Mouse (Mus musculus) hindbrain, embryonic 12.5 days (tissue): ENCODE measurements around the gene Sipa1l3. TPM values are rescaled to one million over a fixed set of nuclear protein-coding genes. Genes with fewer than 3 reads are reported as not detected.

Experiments
- ATAC-seq: fragments of 200-750 bp; cut with Nextera tagmentation; 2 replicates; pipeline ENCODE4 v1.8.0; 2017; ENCODE audit warnings: moderate TSS enrichment; ENCODE audit not compliant: low FRiP score
- H3K27ac ChIP-seq: fragments of 300-500 bp; sonication (generic); 2 replicates; pipeline ENCODE4 v1.5.1; 2016; ENCODE audit warnings: mild to moderate bottlenecking
- H3K27me3 ChIP-seq: fragments of 300-500 bp; sonication (generic); 2 replicates; pipeline ENCODE4 v1.6.1; 2016; ENCODE audit warnings: mild to moderate bottlenecking
- H3K36me3 ChIP-seq: fragments of 300-500 bp; sonication (generic); 2 replicates; pipeline ENCODE4 v1.6.1; 2016; ENCODE audit warnings: mild to moderate bottlenecking
- H3K4me1 ChIP-seq: fragments of 300-500 bp; sonication (generic); 2 replicates; pipeline ENCODE4 v1.6.1; 2016
- H3K4me2 ChIP-seq: fragments of 300-500 bp; sonication (generic); replicated peaks from 2 replicates; pipeline ENCODE4 v1.6.1; 2016; ENCODE audit warnings: mild to moderate bottlenecking
- H3K4me3 ChIP-seq: fragments of 300-500 bp; sonication (generic); 2 replicates; pipeline ENCODE4 v1.5.1; 2016; ENCODE audit warnings: mild to moderate bottlenecking
- H3K9ac ChIP-seq: fragments of 300-500 bp; sonication (generic); 2 replicates; pipeline ENCODE4 v1.6.1; 2016; ENCODE audit warnings: mild to moderate bottlenecking, moderate library complexity
- H3K9me3 ChIP-seq: fragments of 300-500 bp; sonication (generic); replicated peaks from 2 replicates; pipeline ENCODE4 v1.6.1; 2016; ENCODE audit warnings: mild to moderate bottlenecking
- WGBS: fragments of 180-500 bp; shearing (Covaris S2); methylation state at CpG from one replicate; pipeline ENCODE4 v1.1.7; 2016; 5-methylcytosine and 5-hydroxymethylcytosine counted together
- polyA plus RNA-seq: library from polyadenylated mRNA; unstranded; fragments of >200 nt; fragmentation: Nextera tagmentation; extraction: Ambion mirVana; gene quantifications from 2 replicates; pipeline ENCODE4 v1.2.1, GENCODE M21; 2016

Gene Sipa1l3
- polyA plus RNA-seq, 1 experiment from 2014 or later, result 15.9 TPM

- H3K4me3 ChIP-seq, result no peak overlapping the region
- H3K27ac ChIP-seq, result no peak overlapping the region
- H3K4me1 ChIP-seq, result peaks cover 6% of the 10 kb centered on the region
- ATAC-seq, result no peak
- H3K36me3 ChIP-seq, result peaks cover 20% of the 10 kb centered on the region
- no peak overlapping the region for H3K4me2 ChIP-seq
- WGBS, result 87% methylated on average over 5 of the region's 5 CpGs
- H3K9ac ChIP-seq, result no peak overlapping the region
- H3K27me3 ChIP-seq, result no peaks in the 10 kb centered on the region
- no peaks in the 10 kb centered on the region for H3K9me3 ChIP-seq
Measured at GRCm38 (mm10) chr7:29372123-29372522, 146.3 kb downstream of the Sipa1l3 start.

GRCm38 (mm10) chr7:29370031-29370430 is 148.4 kb downstream of the Sipa1l3 start:
- no peak overlapping the region for H3K4me2 ChIP-seq
- H3K4me1 ChIP-seq, result peaks cover 6% of the 10 kb centered on the region
- WGBS, result 73% methylated on average over 5 of the region's 6 CpGs
- no peaks in the 10 kb centered on the region for H3K27me3 ChIP-seq
- no peak overlapping the region for H3K4me3 ChIP-seq
- H3K27ac ChIP-seq, result no peak overlapping the region
- no peaks in the 10 kb centered on the region for H3K9me3 ChIP-seq
- no peak overlapping the region for H3K9ac ChIP-seq
- peaks cover 15% of the 10 kb centered on the region; the same call in 1 of the 2 replicates for H3K36me3 ChIP-seq
- no peak for ATAC-seq

GRCm38 (mm10) chr7:29368004-29368320 is 150.5 kb downstream of the Sipa1l3 start:
- 47% methylated on average over 5 of the region's 5 CpGs for WGBS
- no peak overlapping the region for H3K4me3 ChIP-seq
- no peaks in the 10 kb centered on the region for H3K27me3 ChIP-seq
- ATAC-seq, result peak; percentile 36; the same call in 1 of the 2 replicates
- no peak overlapping the region for H3K4me2 ChIP-seq
- peaks cover 6% of the 10 kb centered on the region; the same call in 1 of the 2 replicates for H3K36me3 ChIP-seq
- H3K4me1 ChIP-seq, result peaks cover 6% of the 10 kb centered on the region
- H3K9ac ChIP-seq, result no peak overlapping the region
- H3K9me3 ChIP-seq, result no peaks in the 10 kb centered on the region
- peak overlapping the region; percentile 72 for H3K27ac ChIP-seq

- Histone ChIP-seq H3K36me3 (peaks cover 5% of the 10 kb centered on the region; the same call in 1 of the 2 replicates), H3K9me3 (no peaks in the 10 kb centered on the region), H3K27me3 (no peaks in the 10 kb centered on the region), H3K4me3 (no peak overlapping the region), H3K4me1 (peaks cover 6% of the 10 kb centered on the region), H3K9ac (0 out of 2 replicates have a peak overlapping the region, but pooled peaks have one; percentile 1), H3K27ac (peak overlapping the region; percentile 72), H3K4me2 (no peak overlapping the region)
- ATAC-seq, result peak; percentile 83
- 75% methylated on average over 13 of the region's 13 CpGs for WGBS
Measured at GRCm38 (mm10) chr7:29367166-29368003, 151.1 kb downstream of the Sipa1l3 start.

- WGBS, result 16% methylated on average over 4 of the region's 4 CpGs
- peak; percentile 24; the same call in 1 of the 2 replicates for ATAC-seq
Measured at GRCm38 (mm10) chr7:29364052-29364451, 154.4 kb downstream of the Sipa1l3 start.

GRCm38 (mm10) chr7:29361497-29361896 is 156.9 kb downstream of the Sipa1l3 start:
- Histone ChIP-seq H3K4me2 (no peak overlapping the region), H3K36me3 (peaks cover 9% of the 10 kb centered on the region; the same call in 1 of the 2 replicates), H3K9me3 (no peaks in the 10 kb centered on the region), H3K4me1 (no peaks in the 10 kb centered on the region; the same call in 1 of the 2 replicates), H3K9ac (no peak overlapping the region), H3K27ac (no peak overlapping the region), H3K27me3 (no peaks in the 10 kb centered on the region), H3K4me3 (no peak overlapping the region)
- 92% methylated on average over 13 of the region's 13 CpGs for WGBS
- no peak for ATAC-seq

More at GRCm38 (mm10) chr7:29364052-29364451, 154.4 kb downstream of the Sipa1l3 start:
- Histone ChIP-seq H3K4me2 (no peak overlapping the region), H3K27ac (no peak overlapping the region), H3K4me1 (peaks cover 6% of the 10 kb centered on the region), H3K36me3 (0 out of 2 replicates have a peak, but pooled peaks cover 3% of the 10 kb centered on the region), H3K4me3 (no peak overlapping the region), H3K9me3 (no peaks in the 10 kb centered on the region), H3K9ac (no peak overlapping the region), H3K27me3 (no peaks in the 10 kb centered on the region)

GRCm38 (mm10) chr7:29355406-29355805 is 163.0 kb downstream of the Sipa1l3 start:
- no peak overlapping the region for H3K4me2 ChIP-seq
- no peaks in the 10 kb centered on the region for H3K27me3 ChIP-seq
- H3K9ac ChIP-seq, result no peak overlapping the region
- 93% methylated on average over 8 of the region's 8 CpGs for WGBS
- no peaks in the 10 kb centered on the region for H3K9me3 ChIP-seq
- H3K4me3 ChIP-seq, result no peak overlapping the region
- no peaks in the 10 kb centered on the region for H3K4me1 ChIP-seq
- H3K27ac ChIP-seq, result no peak overlapping the region
- no peak for ATAC-seq
- peaks cover 36% of the 10 kb centered on the region for H3K36me3 ChIP-seq

GRCm38 (mm10) chr7:29354161-29354560 is 164.3 kb downstream of the Sipa1l3 start:
- peaks cover 41% of the 10 kb centered on the region for H3K36me3 ChIP-seq
- WGBS, result 93% methylated on average over 8 of the region's 8 CpGs
- H3K4me2 ChIP-seq, result no peak overlapping the region
- no peak for ATAC-seq
- H3K27me3 ChIP-seq, result no peaks in the 10 kb centered on the region
- no peaks in the 10 kb centered on the region for H3K9me3 ChIP-seq
- H3K4me1 ChIP-seq, result no peaks in the 10 kb centered on the region
- H3K9ac ChIP-seq, result no peak overlapping the region
- no peak overlapping the region for H3K4me3 ChIP-seq
- no peak overlapping the region for H3K27ac ChIP-seq

- Histone ChIP-seq H3K36me3 (peaks cover 51% of the 10 kb centered on the region), H3K9ac (no peak overlapping the region), H3K4me1 (no peaks in the 10 kb centered on the region), H3K27ac (no peak overlapping the region), H3K9me3 (no peaks in the 10 kb centered on the region), H3K27me3 (no peaks in the 10 kb centered on the region), H3K4me2 (no peak overlapping the region), H3K4me3 (no peak overlapping the region)
- ATAC-seq, result no peak
- 89% methylated on average over 8 of the region's 8 CpGs for WGBS
Measured at GRCm38 (mm10) chr7:29352246-29352645, 166.2 kb downstream of the Sipa1l3 start.

- ATAC-seq, result no peak
- H3K4me1 ChIP-seq, result 0 out of 2 replicates have a peak, but pooled peaks cover 2% of the 10 kb centered on the region
- peaks cover 47% of the 10 kb centered on the region for H3K36me3 ChIP-seq
- no peak overlapping the region for H3K27ac ChIP-seq
- H3K9me3 ChIP-seq, result no peaks in the 10 kb centered on the region
- H3K9ac ChIP-seq, result no peak overlapping the region
- 84% methylated on average over 10 of the region's 10 CpGs for WGBS
- H3K27me3 ChIP-seq, result no peaks in the 10 kb centered on the region
- no peak overlapping the region for H3K4me2 ChIP-seq
- H3K4me3 ChIP-seq, result no peak overlapping the region
Measured at GRCm38 (mm10) chr7:29350489-29350888, 168.0 kb downstream of the Sipa1l3 start.

GRCm38 (mm10) chr7:29346212-29346611 is 172.2 kb downstream of the Sipa1l3 start:
- Histone ChIP-seq H3K9ac (no peak overlapping the region), H3K27me3 (no peaks in the 10 kb centered on the region), H3K4me3 (no peak overlapping the region), H3K27ac (no peak overlapping the region), H3K9me3 (no peaks in the 10 kb centered on the region), H3K36me3 (peaks cover 25% of the 10 kb centered on the region), H3K4me1 (peaks cover 15% of the 10 kb centered on the region), H3K4me2 (no peak overlapping the region)
- no peak for ATAC-seq
- WGBS, result 63% methylated on average over 3 of the region's 3 CpGs

- H3K36me3 ChIP-seq, result peaks cover 21% of the 10 kb centered on the region
- no peak for ATAC-seq
- no peaks in the 10 kb centered on the region for H3K9me3 ChIP-seq
- H3K9ac ChIP-seq, result no peak overlapping the region
- no peak overlapping the region for H3K27ac ChIP-seq
- WGBS, result 82% methylated on average over 4 of the region's 4 CpGs
- H3K4me3 ChIP-seq, result no peak overlapping the region
- H3K27me3 ChIP-seq, result no peaks in the 10 kb centered on the region
- H3K4me1 ChIP-seq, result peaks cover 15% of the 10 kb centered on the region
- no peak overlapping the region for H3K4me2 ChIP-seq
Measured at GRCm38 (mm10) chr7:29345534-29345933, 172.9 kb downstream of the Sipa1l3 start.

- Histone ChIP-seq H3K27ac (no peak overlapping the region), H3K9ac (no peak overlapping the region), H3K36me3 (peaks cover 22% of the 10 kb centered on the region), H3K4me3 (no peak overlapping the region), H3K27me3 (no peaks in the 10 kb centered on the region), H3K4me2 (no peak overlapping the region), H3K4me1 (peaks cover 17% of the 10 kb centered on the region), H3K9me3 (no peaks in the 10 kb centered on the region)
- 90% methylated on average over 7 of the region's 7 CpGs for WGBS
- ATAC-seq, result no peak
Measured at GRCm38 (mm10) chr7:29343746-29344145, 174.7 kb downstream of the Sipa1l3 start.
